23 mouse cellular contexts compared by ENCODE assay signal in the genomic region with DNA sequence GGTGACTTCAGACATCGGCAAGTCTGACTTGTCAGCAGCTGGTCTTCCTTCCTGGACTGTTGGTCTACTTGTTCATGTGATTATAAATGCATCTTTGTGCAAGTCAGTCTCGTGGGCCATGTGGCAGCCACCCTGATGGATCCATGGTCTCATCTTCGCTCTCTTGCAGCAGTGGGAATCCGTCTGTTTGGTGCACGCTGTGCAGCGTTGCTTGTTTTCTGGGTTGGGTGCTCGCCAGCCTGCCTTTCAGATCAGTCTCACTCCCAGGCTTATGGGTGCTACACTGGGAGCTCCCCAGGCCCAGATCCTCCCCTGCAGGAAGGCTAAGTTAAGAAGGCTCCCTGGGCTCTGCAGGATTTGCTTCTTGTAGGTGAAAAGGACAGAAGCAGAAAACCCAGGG. TPM values are rescaled to one million over a fixed set of nuclear protein-coding genes. Genes with fewer than 3 reads are reported as not detected.
"Had no signal": no experiment of that assay in that cellular context is flagged by ENCODE, and none has a peak within 500 bp of the region (broad histone marks: within the 10 kb centered on the region; RNA-seq: fewer than 3 reads in every experiment).

No protein-coding gene starts in this region.

- H3K4me3 ChIP-seq: limb, embryonic 12.5 days; liver, embryonic 13.5 days; lung, embryonic 15.5 days; neural tube, embryonic 13.5 days had no signal

- H3K4me2 ChIP-seq: limb, embryonic 12.5 days; liver, embryonic 13.5 days; lung, embryonic 15.5 days; neural tube, embryonic 13.5 days had no signal

- H3K9me3 ChIP-seq: limb, embryonic 12.5 days; liver, embryonic 13.5 days; lung, embryonic 15.5 days; neural tube, embryonic 13.5 days had no signal

- DNase-seq: kidney, adult 8-10 months; kidney, postnatal 25 days; liver; liver, embryonic 13.5 days; liver, postnatal 0 days; lung, postnatal 14 days; retina, postnatal 1 day; thymus, postnatal 36 days had no signal

- H3K9ac ChIP-seq: limb, embryonic 12.5 days; liver, embryonic 13.5 days; liver, postnatal 0 days; lung, embryonic 15.5 days; neural tube, embryonic 13.5 days had no signal

- H3K27me3 ChIP-seq: liver, embryonic 13.5 days; lung, embryonic 15.5 days had no signal

- ATAC-seq: hindbrain, embryonic 16.5 days; inflammation-experienced regulatory T-cells, adult 6 months; intestine, postnatal 0 days; liver, postnatal 0 days; midbrain, embryonic 16.5 days had no signal

- H3K4me1 ChIP-seq: liver, embryonic 13.5 days; lung, embryonic 15.5 days had no signal

- H3K27ac ChIP-seq: limb, embryonic 12.5 days; liver, embryonic 13.5 days; lung, embryonic 15.5 days; macrophage; neural tube, embryonic 13.5 days had no signal

RNA-seq across cellular contexts. Expression of gene Nkx1-1, which starts 36.9 kb away (rescaled TPM):
- total RNA-seq: layer of hippocampus, postnatal 25 days; left cerebral cortex, postnatal 36 days; megakaryocyte-erythroid progenitor cell, adult 5-6 weeks had no signal
- polyA plus RNA-seq: hindbrain, embryonic 16.5 days; inflammation-experienced regulatory T-cells, adult 6 months; intestine, postnatal 0 days; kidney, embryonic 16.5 days; limb, embryonic 12.5 days; liver, embryonic 13.5 days; liver, postnatal 0 days; lung, embryonic 15.5 days; macrophage; midbrain, embryonic 16.5 days; small intestine, adult 2 months; stomach, embryonic 16.5 days; thymus, postnatal 0 days had no signal
